Mouse (Mus musculus) kidney, adult 2 months (tissue): Measurements from ENCODE around the gene Mgat1.

Source experiments
- CTCF ChIP-seq: fragments of 200-500 bp; conservative IDR thresholded peaks from 2 replicates; pipeline ENCODE4 v1.5.1; 2011; ENCODE audit warnings: low read depth, mild to moderate bottlenecking, control low read depth, low read length, moderate library complexity, mixed read lengths; ENCODE audit not compliant: insufficient read depth, insufficient read length
- POLR2A ChIP-seq: fragments of 200-500 bp; IDR thresholded peaks from one replicate; pipeline ENCODE4 v1.6.1; 2011; ENCODE audit warnings: low read depth, low read length, control low read depth

- TF ChIP-seq CTCF (no peak), POLR2A (no peak)
These were observed 41.9 kb upstream of the Mgat1 start for GRCm38 (mm10) chr11:49202071-49202470.
